Mouse (Mus musculus): ENCODE data around the gene 1600014C10Rik.
A peak's percentile ranks its signal among the peaks of the same experiment; 100 is the strongest.

The 1600014C10Rik gene

GRCm38 (mm10) chr7:38184418-38184745 lies 1.4 kb downstream of the 1600014C10Rik start:
- no peak for DNase-seq

GRCm38 (mm10) chr7:38184786-38185185 lies 1.8 kb downstream of the 1600014C10Rik start:
- no peak for DNase-seq

GRCm38 (mm10) chr7:38186861-38187260 lies 3.8 kb downstream of the 1600014C10Rik start:
- no peak for DNase-seq

- no peak for DNase-seq
Observed at GRCm38 (mm10) chr7:38187796-38188195, 4.8 kb downstream of the 1600014C10Rik start.

DNA sequence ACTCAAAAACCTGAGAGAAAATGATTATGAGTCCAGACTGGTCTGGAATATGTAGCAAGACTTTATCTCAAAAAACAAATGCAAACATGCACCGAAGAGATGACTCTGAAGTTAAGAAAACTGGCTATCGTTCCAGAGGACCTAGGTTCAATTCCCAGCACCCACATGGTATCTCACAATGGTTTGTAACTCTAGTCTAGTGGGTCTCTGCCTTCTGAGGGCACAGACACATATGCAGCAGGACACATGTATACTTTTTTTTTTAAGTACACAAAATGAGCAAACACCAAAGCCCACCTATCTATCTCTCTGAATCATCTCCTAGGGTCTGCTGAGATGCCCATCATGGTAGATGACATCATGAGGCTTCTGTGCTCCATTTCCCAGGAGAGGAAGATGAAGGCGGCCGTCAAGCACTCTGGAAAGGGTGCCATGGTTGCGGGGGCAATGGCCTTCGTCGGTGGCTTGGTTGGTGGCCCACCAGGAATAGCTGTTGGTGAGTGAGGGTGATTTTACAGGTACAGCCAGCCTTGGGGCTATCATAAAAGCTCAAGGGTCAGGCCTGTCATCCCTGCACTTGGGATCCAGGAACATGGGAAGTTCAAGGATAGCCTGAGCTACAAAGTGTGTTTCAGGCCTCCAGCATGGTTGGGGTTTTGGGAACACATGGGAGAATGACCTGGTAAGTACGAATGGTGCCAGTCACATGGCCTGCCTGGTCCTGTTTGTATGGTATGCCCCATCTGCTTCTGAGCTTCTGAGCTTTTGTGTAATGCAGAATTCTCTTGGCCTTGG lies 5.5 kb downstream of the 1600014C10Rik start:
- no peak for DNase-seq

DNA sequence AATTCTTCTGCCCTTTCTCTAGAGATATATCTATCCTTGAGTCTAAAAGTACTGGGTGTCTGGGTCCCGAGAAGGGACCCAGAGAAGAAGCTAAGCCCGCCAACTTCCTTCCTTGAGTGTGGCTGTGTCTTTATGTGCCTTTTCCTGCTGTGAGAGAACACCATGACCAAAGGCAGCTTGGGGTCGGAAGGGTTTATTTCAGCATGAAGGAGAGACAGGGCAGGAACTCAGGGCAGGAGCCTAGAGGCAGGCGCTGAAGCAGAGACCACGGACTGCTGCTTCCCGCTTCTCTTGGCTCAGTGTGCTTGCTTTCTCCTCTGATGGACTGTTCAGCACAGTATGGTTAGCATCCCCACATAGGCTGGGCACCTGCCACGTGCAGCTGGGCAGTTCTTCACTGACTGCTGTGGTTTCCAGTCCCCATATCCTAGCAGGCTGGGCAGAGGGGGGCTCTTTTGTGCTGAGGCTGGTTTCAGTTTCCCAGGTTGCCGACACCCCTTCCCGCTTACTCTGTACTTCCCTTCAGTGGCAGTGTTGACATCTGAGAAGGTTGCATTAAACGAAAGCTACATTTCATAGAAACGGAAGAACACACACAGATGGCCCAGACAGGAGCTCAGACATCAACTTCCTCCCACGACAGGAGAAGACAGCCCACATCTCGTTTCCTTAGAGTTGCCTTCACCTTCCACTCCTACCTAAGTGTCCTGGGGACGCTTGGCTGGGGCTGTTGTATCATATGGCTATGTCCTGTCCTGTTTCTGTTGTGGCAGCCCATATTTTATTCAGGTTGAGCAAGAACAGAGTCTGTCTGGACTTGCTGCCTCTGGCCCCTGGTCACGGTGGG lies 6.3 kb downstream of the 1600014C10Rik start:
- no peak for DNase-seq

- DNase-seq = no peak
Observed at GRCm38 (mm10) chr7:38190056-38190835, 7.2 kb downstream of the 1600014C10Rik start.

- DNase-seq = no peak
Observed at GRCm38 (mm10) chr7:38191146-38191545, 8.1 kb downstream of the 1600014C10Rik start.

DNA sequence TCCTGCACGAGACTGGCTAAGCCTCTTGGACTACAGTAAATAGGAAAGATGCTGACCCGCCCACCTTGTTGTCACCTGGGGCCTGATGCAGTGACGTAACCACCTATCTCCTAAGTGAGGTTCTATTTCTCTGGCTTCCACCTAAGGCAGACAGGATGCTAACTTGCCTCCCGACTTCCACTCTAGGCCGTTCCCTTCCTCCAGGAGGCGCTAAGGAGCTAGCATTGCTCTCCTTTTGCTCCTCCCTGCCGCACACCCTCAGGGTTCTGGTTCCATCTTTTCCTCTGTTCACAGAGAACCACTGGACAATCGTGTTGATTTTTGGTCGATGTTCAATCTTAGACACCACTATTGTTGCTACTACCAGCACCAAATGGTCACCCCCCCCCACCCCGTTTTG lies 8.6 kb downstream of the 1600014C10Rik start:
- peak in 1 of 2 experiments; percentile 33 for DNase-seq

GRCm38 (mm10) chr7:38199907-38200605 lies 17.0 kb downstream of the 1600014C10Rik start:
- DNase-seq = no peak

DNA sequence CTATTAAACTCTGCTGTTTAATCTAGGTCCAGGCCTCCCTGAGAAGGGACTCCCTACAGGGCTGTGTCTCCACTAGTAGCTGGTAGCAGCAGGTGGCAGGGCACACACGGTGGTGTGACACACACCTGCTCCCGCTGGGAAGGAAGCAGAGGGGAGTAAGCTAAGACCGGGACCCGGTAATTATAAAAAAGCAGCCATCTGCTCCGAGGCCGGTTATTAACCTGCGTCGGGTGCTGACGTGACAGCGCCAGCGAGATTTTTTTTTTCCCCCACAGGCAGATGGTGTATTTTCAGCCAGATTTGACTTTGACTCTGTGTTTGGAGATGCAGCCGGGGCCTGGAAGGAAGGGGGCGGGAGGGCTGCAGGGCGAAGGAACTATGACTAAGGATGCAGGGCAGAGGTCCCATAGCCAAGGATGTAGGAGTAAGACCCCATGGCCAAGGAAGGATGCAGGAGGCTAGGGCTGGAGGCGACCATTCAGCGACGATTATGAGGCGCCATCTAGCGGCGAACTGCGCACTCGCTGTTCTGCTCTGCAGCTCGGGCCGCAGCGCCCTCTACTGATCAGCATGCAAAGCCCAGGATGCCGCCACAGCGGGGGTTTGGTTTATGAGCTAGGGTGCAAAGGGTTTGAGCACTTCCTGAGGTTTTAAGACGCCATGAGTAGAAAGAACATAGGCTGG lies 17.7 kb downstream of the 1600014C10Rik start:
- peak; percentile 93 to 96 for DNase-seq

DNA sequence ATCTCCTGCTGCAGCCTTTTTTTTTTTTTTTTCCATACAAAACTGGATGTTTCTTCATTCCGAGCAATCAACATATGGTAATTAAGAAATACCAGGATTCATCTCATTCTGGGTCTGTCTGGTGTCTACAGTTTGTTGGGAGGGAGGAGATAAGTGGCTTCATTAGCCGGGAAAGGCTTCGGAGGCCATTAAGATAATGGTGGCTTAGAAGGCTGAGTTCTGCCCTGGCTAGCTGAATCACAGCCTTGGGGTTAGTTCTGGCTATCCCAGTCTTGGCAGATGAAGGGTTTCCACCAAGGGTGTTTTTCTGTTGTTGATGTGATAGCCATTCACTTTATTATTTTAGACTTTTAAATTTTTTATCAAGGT lies 18.3 kb downstream of the 1600014C10Rik start:
- DNase-seq = no peak

GRCm38 (mm10) chr7:38204314-38204713 lies 21.3 kb downstream of the 1600014C10Rik start:
- no peak for DNase-seq

DNA sequence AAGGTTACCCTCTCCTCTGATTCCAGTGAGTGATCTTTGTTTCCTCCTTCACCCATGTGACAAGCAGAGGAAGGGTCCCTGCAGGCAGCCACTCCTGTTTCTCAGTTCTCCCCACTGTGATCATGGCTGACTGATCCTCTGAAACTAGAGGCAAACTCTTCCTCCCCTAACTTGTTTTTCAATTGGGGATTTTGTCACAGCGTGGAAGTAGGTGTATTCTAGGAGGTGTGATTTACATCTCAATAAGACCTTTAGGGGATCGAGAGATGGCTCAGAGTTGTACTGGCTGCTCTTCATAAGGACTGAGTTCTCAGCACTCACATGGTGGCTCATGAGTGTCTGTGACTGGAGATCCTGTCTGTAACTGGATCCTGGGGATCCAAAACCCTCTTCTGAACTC lies 22.8 kb downstream of the 1600014C10Rik start:
- DNase-seq = no peak

DNA sequence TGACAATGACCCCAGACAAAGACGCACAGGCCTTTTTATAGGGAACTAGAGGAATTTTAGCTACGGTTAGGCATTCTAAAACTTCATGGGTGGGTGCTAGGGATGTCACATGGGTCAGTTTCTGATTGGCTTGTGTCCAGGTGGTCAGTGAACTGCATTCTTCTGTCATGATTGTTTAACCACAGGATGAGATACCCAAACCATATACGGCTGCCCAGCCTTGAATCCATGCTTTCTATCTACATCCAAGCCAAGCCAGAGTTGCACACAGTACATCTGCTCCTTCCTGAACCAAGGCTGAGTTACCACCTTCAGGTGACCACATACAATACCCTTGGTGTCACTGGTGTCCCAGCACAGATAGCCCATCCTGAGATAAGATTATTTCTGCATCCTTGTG lies 23.5 kb downstream of the 1600014C10Rik start:
- DNase-seq = no peak

DNA sequence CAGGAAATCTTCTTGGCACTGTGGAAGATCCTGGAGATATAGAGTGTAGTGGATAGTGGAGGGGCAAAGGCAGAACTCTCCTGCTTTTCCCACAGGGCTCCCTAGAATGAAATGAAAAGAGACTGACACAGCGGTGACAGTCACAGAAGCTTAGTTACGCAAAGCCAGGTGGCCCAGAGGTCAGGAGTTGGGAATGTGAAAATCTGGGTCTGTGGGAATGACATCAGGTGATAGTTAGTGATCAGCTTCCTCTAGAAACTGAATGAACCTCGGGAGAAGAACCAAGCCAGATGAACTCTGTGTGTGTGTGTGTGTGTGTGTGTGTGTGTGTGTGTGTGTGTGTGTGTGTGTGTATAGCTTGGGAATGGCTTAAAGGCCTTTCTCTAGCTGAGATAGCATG lies 26.0 kb downstream of the 1600014C10Rik start:
- no peak for DNase-seq

GRCm38 (mm10) chr7:38209478-38210152 lies 26.6 kb downstream of the 1600014C10Rik start:
- DNase-seq = no peak

- peak; percentile 57 for DNase-seq
Observed at GRCm38 (mm10) chr7:38212651-38213062, 29.6 kb downstream of the 1600014C10Rik start.

GRCm38 (mm10) chr7:38214473-38215214 lies 31.6 kb downstream of the 1600014C10Rik start:
- DNase-seq = no peak

DNA sequence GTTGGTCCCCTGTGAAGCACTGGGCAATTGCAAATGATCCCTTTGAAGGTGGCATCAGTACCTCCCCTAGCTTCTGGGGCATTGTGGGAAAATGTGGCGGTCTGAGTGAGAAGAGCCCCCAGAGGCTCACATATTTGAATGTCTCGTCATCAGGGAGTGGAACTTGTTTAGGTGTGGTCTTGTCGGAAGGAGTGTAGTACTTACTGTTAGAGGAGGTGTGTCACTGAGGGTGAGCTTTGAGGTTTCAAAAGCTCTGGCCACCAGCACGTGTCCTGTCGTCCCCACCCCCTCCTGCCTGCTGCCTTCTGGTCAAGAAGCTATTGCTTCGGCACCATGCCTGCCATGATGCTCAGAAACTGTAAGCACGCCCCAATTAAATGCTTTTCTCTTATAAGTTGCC lies 32.3 kb downstream of the 1600014C10Rik start:
- no peak for DNase-seq

DNA sequence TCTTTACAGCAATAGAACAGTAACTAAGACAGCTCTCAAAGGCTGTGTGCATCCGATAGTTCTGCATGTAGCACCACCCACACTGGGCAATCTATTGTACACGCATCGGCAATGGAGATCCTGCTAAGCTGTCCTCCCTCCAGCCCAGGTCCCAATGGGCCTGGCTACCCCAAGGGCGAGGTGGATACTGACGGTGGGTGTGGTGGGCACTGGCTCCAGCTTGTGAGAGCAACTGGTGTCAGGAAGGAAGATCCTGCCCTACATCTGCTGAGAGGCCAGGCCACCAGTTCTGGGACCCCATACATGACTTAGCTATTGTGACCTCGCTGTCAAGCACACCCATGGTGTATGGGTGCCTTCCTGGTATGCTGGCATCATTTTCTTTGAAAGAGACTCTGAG lies 32.7 kb downstream of the 1600014C10Rik start:
- no peak for DNase-seq
